Mouse (Mus musculus): ENCODE measurements around the gene 2010300C02Rik. TPM values are rescaled to one million over a fixed set of nuclear protein-coding genes. Genes with fewer than 3 reads are reported as not detected.

2010300C02Rik gene
- polyA plus RNA-seq, 1 experiment from 2014 or later, result 3.5 TPM

GRCm38 (mm10) chr1:37687515-37687914 lies 32.4 kb downstream of the 2010300C02Rik start:
- no peak overlapping the region for H3K27ac ChIP-seq (ENCODE audit: low read depth, low read length)
- H3K4me3 ChIP-seq (ENCODE audit: low read depth, low read length), result no peak overlapping the region
- H3K36me3 ChIP-seq (ENCODE audit: control insufficient read depth, insufficient read depth, low read length), result no peaks in the 10 kb centered on the region
- no peaks in the 10 kb centered on the region for H3K27me3 ChIP-seq (ENCODE audit: control insufficient read depth, insufficient read depth, low read length)
- ATAC-seq (ENCODE audit: low read depth), result no peak
- H3K4me2 ChIP-seq (ENCODE audit: low read depth, low read length), result no peak overlapping the region
- H3K9ac ChIP-seq (replicated peaks; ENCODE audit: low read depth, low read length), result no peak overlapping the region
- no peaks in the 10 kb centered on the region for H3K4me1 ChIP-seq (ENCODE audit: control insufficient read depth, insufficient read depth, low read length)
- WGBS, result 65% methylated on average over 5 of the region's 5 CpGs
- H3K9me3 ChIP-seq (ENCODE audit: control insufficient read depth, low read length), result no peaks in the 10 kb centered on the region

- no peaks in the 10 kb centered on the region for H3K27me3 ChIP-seq (ENCODE audit: control insufficient read depth, insufficient read depth, low read length)
- H3K4me1 ChIP-seq (ENCODE audit: control insufficient read depth, insufficient read depth, low read length), result no peaks in the 10 kb centered on the region
- H3K4me3 ChIP-seq (ENCODE audit: low read depth, low read length), result no peak overlapping the region
- no peak overlapping the region for H3K27ac ChIP-seq (ENCODE audit: low read depth, low read length)
- H3K9ac ChIP-seq (replicated peaks; ENCODE audit: low read depth, low read length), result no peak overlapping the region
- no peaks in the 10 kb centered on the region for H3K36me3 ChIP-seq (ENCODE audit: control insufficient read depth, insufficient read depth, low read length)
- 82% methylated on average over 15 of the region's 15 CpGs for WGBS
- no peaks in the 10 kb centered on the region for H3K9me3 ChIP-seq (ENCODE audit: control insufficient read depth, low read length)
- no peak overlapping the region for H3K4me2 ChIP-seq (ENCODE audit: low read depth, low read length)
- ATAC-seq (ENCODE audit: low read depth), result no peak
These were observed 32.9 kb downstream of the 2010300C02Rik start for GRCm38 (mm10) chr1:37686953-37687441.

DNA sequence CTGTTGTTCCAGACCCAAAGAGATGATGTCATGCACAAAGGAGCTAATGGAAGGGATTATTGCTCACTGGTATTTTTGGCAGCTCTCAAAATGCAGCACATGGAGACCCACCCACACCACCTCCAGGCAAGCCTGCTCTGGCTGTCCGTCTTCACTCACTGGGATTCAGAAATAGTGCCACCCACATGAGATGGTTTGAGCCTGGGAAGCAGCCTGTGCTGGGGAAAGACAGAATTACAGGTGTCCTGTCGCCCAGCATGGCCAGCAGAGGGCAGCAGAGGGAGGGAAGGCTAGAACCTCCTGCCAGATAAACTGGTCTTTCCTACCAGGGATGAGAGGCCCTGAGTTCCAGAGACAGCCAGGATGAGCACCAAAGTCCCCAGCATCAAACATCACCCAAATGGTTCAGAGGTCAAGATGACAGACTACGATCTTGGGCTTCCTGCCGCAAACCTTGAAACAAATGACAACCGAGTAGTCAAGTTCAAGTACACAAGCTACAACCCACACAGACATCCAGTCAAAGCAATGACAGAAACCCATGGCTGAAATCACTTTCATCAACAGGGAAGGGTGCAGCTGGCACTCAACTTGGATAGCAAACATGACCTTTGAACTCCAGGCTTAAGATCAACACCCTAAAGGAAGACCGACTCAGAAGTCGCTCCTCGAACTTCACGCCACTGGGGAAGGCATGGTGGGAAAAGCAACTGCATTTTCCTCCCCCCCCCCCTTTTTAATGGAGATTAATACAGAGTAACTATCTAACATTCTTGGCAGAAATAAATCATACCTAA lies 41.4 kb downstream of the 2010300C02Rik start:
- Histone ChIP-seq H3K4me1 (ENCODE audit: control insufficient read depth, insufficient read depth, low read length) (no peaks in the 10 kb centered on the region), H3K36me3 (ENCODE audit: control insufficient read depth, insufficient read depth, low read length) (no peaks in the 10 kb centered on the region), H3K4me2 (ENCODE audit: low read depth, low read length) (no peak overlapping the region), H3K4me3 (ENCODE audit: low read depth, low read length) (no peak overlapping the region), H3K9ac (replicated peaks; ENCODE audit: low read depth, low read length) (no peak overlapping the region), H3K9me3 (ENCODE audit: control insufficient read depth, low read length) (no peaks in the 10 kb centered on the region), H3K27ac (ENCODE audit: low read depth, low read length) (no peak overlapping the region), H3K27me3 (ENCODE audit: control insufficient read depth, insufficient read depth, low read length) (no peaks in the 10 kb centered on the region)
- ATAC-seq (ENCODE audit: low read depth), result peak; percentile 24; the same call in 1 of the 2 replicates
- WGBS, result 72% methylated on average over 9 of the region's 9 CpGs

DNA sequence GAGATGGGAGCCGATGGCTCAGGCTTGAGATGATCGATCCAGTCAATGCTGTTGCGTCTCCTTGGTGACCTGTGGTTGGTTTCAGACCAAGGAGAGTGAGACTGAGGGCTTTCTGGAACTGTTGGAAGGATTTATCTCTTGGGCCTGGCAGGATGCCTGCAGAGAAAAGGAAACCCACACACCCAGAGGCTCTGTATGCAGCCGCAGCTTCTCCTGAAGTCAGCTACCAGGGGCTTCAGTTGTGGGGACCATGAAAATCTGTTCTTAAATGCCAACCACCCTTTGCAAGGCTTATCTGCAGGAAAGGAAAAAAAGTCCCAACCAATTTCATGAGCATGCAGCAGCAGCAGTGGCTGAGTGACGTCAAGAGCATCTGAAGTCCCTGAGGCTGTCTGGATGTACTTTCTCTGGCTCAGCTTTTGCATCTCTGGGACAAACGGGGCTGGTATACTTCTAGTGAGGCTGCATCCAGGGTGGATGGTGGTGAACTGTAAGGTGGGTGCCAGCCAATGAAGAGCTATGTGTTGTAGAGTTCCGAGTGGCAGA lies 42.8 kb downstream of the 2010300C02Rik start:
- ATAC-seq (ENCODE audit: low read depth), result no peak
- Histone ChIP-seq H3K4me1 (ENCODE audit: control insufficient read depth, insufficient read depth, low read length) (no peaks in the 10 kb centered on the region), H3K4me3 (ENCODE audit: low read depth, low read length) (no peak overlapping the region), H3K9me3 (ENCODE audit: control insufficient read depth, low read length) (no peaks in the 10 kb centered on the region), H3K27ac (ENCODE audit: low read depth, low read length) (no peak overlapping the region), H3K36me3 (ENCODE audit: control insufficient read depth, insufficient read depth, low read length) (no peaks in the 10 kb centered on the region), H3K9ac (replicated peaks; ENCODE audit: low read depth, low read length) (no peak overlapping the region), H3K4me2 (ENCODE audit: low read depth, low read length) (no peak overlapping the region), H3K27me3 (ENCODE audit: control insufficient read depth, insufficient read depth, low read length) (no peaks in the 10 kb centered on the region)
- WGBS, result 83% methylated on average over 7 of the region's 7 CpGs

DNA sequence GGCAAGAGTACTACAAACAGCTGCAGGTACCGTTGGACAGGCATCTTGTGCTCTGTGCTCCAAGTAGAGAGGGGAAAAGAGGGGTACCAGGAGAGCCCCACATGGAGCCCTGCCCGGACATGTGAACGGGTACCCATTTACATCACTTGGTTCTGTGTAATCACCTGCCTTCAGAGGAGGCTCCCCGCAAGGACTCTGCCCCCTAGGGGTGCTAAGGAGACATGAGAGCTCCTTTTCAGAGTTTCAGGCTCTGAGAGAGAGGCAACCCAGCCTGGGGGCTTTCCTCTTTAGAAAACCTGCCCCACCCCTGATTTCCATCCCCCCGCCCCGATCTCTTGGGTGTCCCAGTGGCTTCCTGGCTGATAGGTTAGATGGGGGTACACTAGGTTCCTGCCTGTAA lies 44.4 kb downstream of the 2010300C02Rik start:
- H3K4me2 ChIP-seq (ENCODE audit: low read depth, low read length), result no peak overlapping the region
- H3K27me3 ChIP-seq (ENCODE audit: control insufficient read depth, insufficient read depth, low read length), result no peaks in the 10 kb centered on the region
- WGBS, result 65% methylated on average over 6 of the region's 6 CpGs
- H3K4me3 ChIP-seq (ENCODE audit: low read depth, low read length), result no peak overlapping the region
- H3K4me1 ChIP-seq (ENCODE audit: control insufficient read depth, insufficient read depth, low read length), result no peaks in the 10 kb centered on the region
- no peak overlapping the region for H3K27ac ChIP-seq (ENCODE audit: low read depth, low read length)
- no peak for ATAC-seq (ENCODE audit: low read depth)
- H3K9me3 ChIP-seq (ENCODE audit: control insufficient read depth, low read length), result no peaks in the 10 kb centered on the region
- no peak overlapping the region for H3K9ac ChIP-seq (replicated peaks; ENCODE audit: low read depth, low read length)
- no peaks in the 10 kb centered on the region for H3K36me3 ChIP-seq (ENCODE audit: control insufficient read depth, insufficient read depth, low read length)

DNA sequence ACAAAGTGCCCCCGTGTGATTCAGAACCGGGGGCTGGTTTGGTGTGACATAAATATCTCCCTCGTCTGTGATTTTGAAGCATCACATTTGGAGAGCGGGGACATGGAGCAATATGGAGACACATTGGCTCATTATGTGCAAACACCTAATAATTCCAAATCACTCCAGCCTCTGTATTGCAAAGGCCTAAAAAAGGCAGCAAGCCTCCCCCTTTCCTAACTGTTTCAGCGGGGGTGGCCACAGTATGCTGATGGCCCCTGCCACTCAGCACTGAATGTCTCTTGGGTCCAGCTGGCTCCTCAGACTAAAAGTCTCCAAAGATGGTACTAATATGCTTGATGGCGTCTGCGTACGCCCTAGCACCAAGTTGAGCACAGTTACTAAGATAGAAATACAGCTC lies 45.6 kb downstream of the 2010300C02Rik start:
- H3K4me2 ChIP-seq (ENCODE audit: low read depth, low read length), result no peak overlapping the region
- no peak overlapping the region for H3K9ac ChIP-seq (replicated peaks; ENCODE audit: low read depth, low read length)
- no peak overlapping the region for H3K27ac ChIP-seq (ENCODE audit: low read depth, low read length)
- no peaks in the 10 kb centered on the region for H3K36me3 ChIP-seq (ENCODE audit: control insufficient read depth, insufficient read depth, low read length)
- ATAC-seq (ENCODE audit: low read depth), result no peak
- no peak overlapping the region for H3K4me3 ChIP-seq (ENCODE audit: low read depth, low read length)
- 95% methylated on average over 8 of the region's 8 CpGs for WGBS
- H3K9me3 ChIP-seq (ENCODE audit: control insufficient read depth, low read length), result no peaks in the 10 kb centered on the region
- no peaks in the 10 kb centered on the region for H3K4me1 ChIP-seq (ENCODE audit: control insufficient read depth, insufficient read depth, low read length)
- H3K27me3 ChIP-seq (ENCODE audit: control insufficient read depth, insufficient read depth, low read length), result no peaks in the 10 kb centered on the region

DNA sequence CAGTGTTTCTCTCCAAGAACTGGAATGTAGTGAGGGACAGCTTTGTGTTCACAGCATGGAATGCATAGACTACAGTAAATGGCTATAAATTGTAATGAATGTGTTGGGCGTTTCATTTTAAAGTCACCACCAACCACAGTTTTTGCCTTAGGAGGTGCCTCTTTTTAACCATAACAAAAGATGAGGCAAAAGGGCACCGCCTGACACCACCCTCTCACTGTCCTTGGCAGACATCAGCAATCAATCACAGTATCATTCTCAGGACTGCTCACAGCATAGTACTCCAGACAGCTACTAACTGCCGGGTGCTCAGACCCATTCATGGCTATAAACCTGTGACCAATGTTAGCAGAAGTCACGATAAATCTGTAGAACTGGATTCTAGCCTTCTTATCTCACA lies 48.6 kb downstream of the 2010300C02Rik start:
- Histone ChIP-seq H3K4me1 (ENCODE audit: control insufficient read depth, insufficient read depth, low read length) (no peaks in the 10 kb centered on the region), H3K27me3 (ENCODE audit: control insufficient read depth, insufficient read depth, low read length) (no peaks in the 10 kb centered on the region), H3K4me2 (ENCODE audit: low read depth, low read length) (no peak overlapping the region), H3K9ac (replicated peaks; ENCODE audit: low read depth, low read length) (no peak overlapping the region), H3K36me3 (ENCODE audit: control insufficient read depth, insufficient read depth, low read length) (no peaks in the 10 kb centered on the region), H3K9me3 (ENCODE audit: control insufficient read depth, low read length) (no peaks in the 10 kb centered on the region), H3K27ac (ENCODE audit: low read depth, low read length) (no peak overlapping the region), H3K4me3 (ENCODE audit: low read depth, low read length) (no peak overlapping the region)
- WGBS, result 22% methylated on average over 4 of the region's 4 CpGs
- ATAC-seq (ENCODE audit: low read depth), result no peak

DNA sequence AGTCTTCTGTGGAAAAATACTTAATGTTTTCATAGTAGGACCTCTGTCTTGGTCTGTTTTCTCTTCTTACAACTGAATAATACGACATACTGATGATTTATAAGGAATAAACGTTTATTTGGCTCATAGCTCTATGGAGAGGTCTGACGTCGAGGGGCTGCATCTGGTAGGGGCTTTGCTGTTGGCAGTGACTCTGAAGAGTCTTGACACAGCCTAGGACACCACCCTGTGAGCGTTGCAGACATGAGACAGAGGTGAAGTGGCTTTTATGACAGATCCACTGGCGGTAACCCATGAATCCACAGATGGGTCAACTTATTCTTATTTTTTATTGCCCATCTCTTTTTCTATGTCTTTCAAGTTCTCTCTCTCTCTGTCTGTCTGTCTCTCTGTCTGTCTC lies 52.5 kb downstream of the 2010300C02Rik start:
- 85% methylated on average over 6 of the region's 6 CpGs for WGBS
- Histone ChIP-seq H3K27me3 (ENCODE audit: control insufficient read depth, insufficient read depth, low read length) (no peaks in the 10 kb centered on the region), H3K4me3 (ENCODE audit: low read depth, low read length) (no peak overlapping the region), H3K27ac (ENCODE audit: low read depth, low read length) (no peak overlapping the region), H3K9ac (replicated peaks; ENCODE audit: low read depth, low read length) (no peak overlapping the region), H3K4me1 (ENCODE audit: control insufficient read depth, insufficient read depth, low read length) (no peaks in the 10 kb centered on the region), H3K9me3 (ENCODE audit: control insufficient read depth, low read length) (no peaks in the 10 kb centered on the region), H3K4me2 (ENCODE audit: low read depth, low read length) (no peak overlapping the region), H3K36me3 (ENCODE audit: control insufficient read depth, insufficient read depth, low read length) (no peaks in the 10 kb centered on the region)
- no peak for ATAC-seq (ENCODE audit: low read depth)

GRCm38 (mm10) chr1:37666587-37666986 lies 53.3 kb downstream of the 2010300C02Rik start:
- Histone ChIP-seq H3K4me3 (ENCODE audit: low read depth, low read length) (no peak overlapping the region), H3K9me3 (ENCODE audit: control insufficient read depth, low read length) (no peaks in the 10 kb centered on the region), H3K4me2 (ENCODE audit: low read depth, low read length) (no peak overlapping the region), H3K36me3 (ENCODE audit: control insufficient read depth, insufficient read depth, low read length) (no peaks in the 10 kb centered on the region), H3K27ac (ENCODE audit: low read depth, low read length) (no peak overlapping the region), H3K27me3 (ENCODE audit: control insufficient read depth, insufficient read depth, low read length) (no peaks in the 10 kb centered on the region), H3K9ac (replicated peaks; ENCODE audit: low read depth, low read length) (no peak overlapping the region), H3K4me1 (ENCODE audit: control insufficient read depth, insufficient read depth, low read length) (no peaks in the 10 kb centered on the region)
- WGBS, result 51% methylated on average over 10 of the region's 10 CpGs
- ATAC-seq (ENCODE audit: low read depth), result no peak

All from neural tube, embryonic 14.5 days (tissue).